8 mouse cellular contexts compared by ENCODE assay signal in the genomic region with DNA sequence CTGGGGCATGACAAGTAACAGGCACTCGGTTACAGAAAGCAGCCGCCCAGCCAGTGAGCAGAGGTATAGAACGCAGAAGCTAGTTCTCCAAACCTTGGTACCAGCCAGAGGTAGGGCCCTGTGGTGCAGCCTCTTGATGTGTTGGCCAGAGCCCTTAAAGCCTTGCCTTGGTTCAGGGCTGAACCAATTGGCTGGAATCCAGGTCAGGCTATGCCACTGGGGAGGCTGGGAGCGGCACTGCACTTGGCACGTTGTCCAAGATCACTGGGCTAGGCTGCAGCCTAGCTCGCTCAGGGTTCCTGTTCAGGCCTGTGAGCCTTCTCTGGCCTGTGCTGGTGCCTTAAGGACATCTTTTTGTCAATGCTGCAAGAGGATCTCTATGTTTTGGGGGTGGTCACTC. TPM values are rescaled to one million over a fixed set of nuclear protein-coding genes. Genes with fewer than 3 reads are reported as not detected.
DNase-seq lines count a peak whose midpoint lies in the region; ATAC-seq lines count a peak whose summit lies in the region.
"Had no signal": no experiment of that assay in that cellular context is flagged by ENCODE, and none has a peak within 500 bp of the region (broad histone marks: within the 10 kb centered on the region; RNA-seq: fewer than 3 reads in every experiment).

No protein-coding gene starts in this region.

- peaks cover 65% of the 10 kb centered on the region for H3K4me1 ChIP-seq in heart, embryonic 13.5 days

- no peak for ATAC-seq in heart, embryonic 13.5 days (ENCODE audit: extremely low read depth, insufficient number of reproducible peaks, low FRiP score, low TSS enrichment)

- H3K9me3 ChIP-seq in heart, embryonic 13.5 days = peaks cover 4% of the 10 kb centered on the region; the same call in 1 of the 2 replicates
- H3K9me3 ChIP-seq: neural tube, embryonic 12.5 days had no signal

- peak overlapping the region; percentile 55 for H3K9ac ChIP-seq in heart, embryonic 13.5 days
- H3K9ac ChIP-seq: neural tube, embryonic 12.5 days had no signal

- H3K27me3 ChIP-seq in heart, embryonic 13.5 days (replicated peaks) = no peaks in the 10 kb centered on the region
- H3K27me3 ChIP-seq: neural tube, embryonic 12.5 days had no signal

- H3K4me3 ChIP-seq in heart, embryonic 13.5 days = no peak overlapping the region
- H3K4me3 ChIP-seq: neural tube, embryonic 12.5 days had no signal

- H3K36me3 ChIP-seq in heart, embryonic 13.5 days = no peaks in the 10 kb centered on the region
- H3K36me3 ChIP-seq: neural tube, embryonic 12.5 days had no signal

- H3K4me2 ChIP-seq in heart, embryonic 13.5 days = no peak overlapping the region
- H3K4me2 ChIP-seq: neural tube, embryonic 12.5 days had no signal

- WGBS in heart, embryonic 13.5 days = 41% methylated on average over 6 of the region's 6 CpGs

- DNase-seq in 3134 (ENCODE audit: extremely low read depth, insufficient read length, low spot score) = peak; percentile 72
- DNase-seq in 3T3-L1 (ENCODE audit: low read depth, low spot score) = peak; percentile 50
- DNase-seq in cerebellum, postnatal 36 days = peak; percentile 25 to 29
- DNase-seq in layer of hippocampus, postnatal 10 days (ENCODE audit: low spot score in 2 of 2) = peak; percentile 49 to 55
- peak; percentile 43 for DNase-seq in right cerebral cortex, postnatal 14 days
- DNase-seq in thymus, postnatal 0 days (ENCODE audit: low spot score) = no peak

- peak overlapping the region; percentile 96 for H3K27ac ChIP-seq in heart, embryonic 13.5 days (replicated peaks)
- H3K27ac ChIP-seq: neural tube, embryonic 12.5 days had no signal

RNA-seq across cellular contexts. Expression of gene Tmem212, which starts 34.6 kb away (rescaled TPM):
- not detected in 2 replicates for polyA plus RNA-seq in heart, embryonic 13.5 days (2015; fragmentation: Nextera tagmentation; extraction: Ambion mirVana)
- 1 to 10 TPM; 2.8 to 5.9 TPM for total RNA-seq in layer of hippocampus, postnatal 10 days (2021)
- 1.2 and 1.3 TPM in 2 replicates for polyA plus RNA-seq in thymus, postnatal 0 days (2015; fragmentation: Nextera tagmentation; extraction: Ambion mirVana)
- polyA plus RNA-seq: neural tube, embryonic 12.5 days had no signal
